In genomic region chr16:31546828-31547224, GRCm38 (mm10) we compare ENCODE assay signal across 11 mouse cellular contexts.
A peak's percentile ranks its signal among the peaks of the same experiment; 100 is the strongest.
DNase-seq lines count a peak whose midpoint lies in the region; ATAC-seq and TF ChIP-seq lines count a peak whose summit lies in the region.
"Had no signal": no experiment of that assay in that cellular context is flagged by ENCODE, and none has a peak within 500 bp of the region (broad histone marks: within the 10 kb centered on the region; RNA-seq: fewer than 3 reads in every experiment).

No protein-coding gene starts in this region.

- no peak for TF ChIP-seq EP300 in ES-Bruce4 (IDR thresholded peaks at IDR 0.05; ENCODE audit: insufficient read depth, low read depth, low read length)

- no peak overlapping the region for H3K4me3 ChIP-seq in ES-Bruce4 (ENCODE audit: low read depth, low read length)
- H3K4me3 ChIP-seq in forebrain, embryonic 14.5 days (ENCODE audit: low read depth, low read length), result no peak overlapping the region
- no peak overlapping the region for H3K4me3 ChIP-seq in midbrain, embryonic 11.5 days (ENCODE audit: low read depth, low read length)

- no peaks in the 10 kb centered on the region for H3K27me3 ChIP-seq in ES-Bruce4 (ENCODE audit: control insufficient read depth, insufficient read depth, low read length, poor library complexity, severe bottlenecking)
- no peaks in the 10 kb centered on the region for H3K27me3 ChIP-seq in forebrain, embryonic 14.5 days (replicated peaks; ENCODE audit: control insufficient read depth, insufficient read depth, low read length)
- H3K27me3 ChIP-seq in midbrain, embryonic 11.5 days (ENCODE audit: control insufficient read depth, insufficient read depth, low read length), result peaks cover 9% of the 10 kb centered on the region; the same call in 1 of the 2 replicates

- WGBS in forebrain, embryonic 14.5 days, result 0% methylated on average over 2 of the region's 2 CpGs
- 0% methylated on average over 2 of the region's 2 CpGs for WGBS in midbrain, embryonic 11.5 days

- peak; percentile 70 for ATAC-seq in forebrain, embryonic 14.5 days
- ATAC-seq in midbrain, embryonic 11.5 days (ENCODE audit: low FRiP score), result peak; percentile 50; the same call in 1 of the 2 replicates
- ATAC-seq in erythroblast, adult 5-6 weeks (replicated peaks; ENCODE audit: low FRiP score, poor library complexity, severe bottlenecking), result no peak

- no peaks in the 10 kb centered on the region for H3K36me3 ChIP-seq in ES-Bruce4 (ENCODE audit: control insufficient read depth, insufficient read depth, low read length, poor library complexity, severe bottlenecking)
- no peaks in the 10 kb centered on the region for H3K36me3 ChIP-seq in forebrain, embryonic 14.5 days (ENCODE audit: control insufficient read depth, insufficient read depth, low read length)
- no peaks in the 10 kb centered on the region for H3K36me3 ChIP-seq in midbrain, embryonic 11.5 days (ENCODE audit: control insufficient read depth, insufficient read depth, low read length)
- H3K36me3 ChIP-seq: heart, embryonic 13.5 days had no signal

- H3K27ac ChIP-seq in ES-Bruce4 (ENCODE audit: insufficient read depth, low read length), result peak overlapping the region; percentile 55; the same call in 1 of the 2 replicates
- peak overlapping the region; percentile 61; the same call in 1 of the 2 replicates for H3K27ac ChIP-seq in forebrain, embryonic 14.5 days (ENCODE audit: low read depth, low read length)
- H3K27ac ChIP-seq in midbrain, embryonic 11.5 days (ENCODE audit: low read depth, low read length), result peak overlapping the region; percentile 48; the same call in 1 of the 2 replicates
- H3K27ac ChIP-seq: heart, embryonic 13.5 days had no signal

- no peak for TF ChIP-seq POLR2A in ES-Bruce4 (IDR thresholded peaks at IDR 0.05; ENCODE audit: insufficient read depth, low read length)
- TF ChIP-seq POLR2A in brain, embryonic 14.5 days (IDR thresholded peaks at IDR 0.05; ENCODE audit: borderline replicate concordance, extremely low read depth, insufficient read depth, insufficient read length, poor library complexity, severe bottlenecking), result no peak

- peak; percentile 90 for DNase-seq in brain, embryonic 14.5 days (ENCODE audit: low read depth)
- peak; percentile 82 for DNase-seq in forebrain, embryonic 14.5 days (ENCODE audit: low spot score)
- peak; percentile 89 for DNase-seq in midbrain, embryonic 11.5 days (ENCODE audit: low spot score, missing footprints)
- no peak for DNase-seq in thymus, postnatal 25 days
- no peak for DNase-seq in kidney, postnatal 36 days
- no peak for DNase-seq in frontal cortex, postnatal 10 days (ENCODE audit: low spot score in 2 of 2)
- DNase-seq: lung, postnatal 36 days; right cerebral cortex, postnatal 14 days had no signal

- no peak for TF ChIP-seq CTCF in ES-Bruce4 (IDR thresholded peaks at IDR 0.05; ENCODE audit: low read depth, low read length)
- TF ChIP-seq CTCF in brain, embryonic 14.5 days (IDR thresholded peaks at IDR 0.05; ENCODE audit: borderline replicate concordance, extremely low read depth, insufficient read depth, insufficient read length), result no peak

- H3K9me3 ChIP-seq in ES-Bruce4 (replicated peaks; ENCODE audit: control insufficient read depth, insufficient read depth, low read length, poor library complexity, severe bottlenecking), result no peaks in the 10 kb centered on the region
- no peaks in the 10 kb centered on the region for H3K9me3 ChIP-seq in forebrain, embryonic 14.5 days (replicated peaks; ENCODE audit: control insufficient read depth, low read length)
- no peaks in the 10 kb centered on the region for H3K9me3 ChIP-seq in midbrain, embryonic 11.5 days (ENCODE audit: control insufficient read depth, low read length)
- H3K9me3 ChIP-seq: heart, embryonic 13.5 days had no signal

- H3K4me2 ChIP-seq in forebrain, embryonic 14.5 days (ENCODE audit: low read length), result no peak overlapping the region; the same call in 1 of the 2 replicates
- H3K4me2 ChIP-seq in midbrain, embryonic 11.5 days, result peak overlapping the region; percentile 15; the same call in 1 of the 2 replicates

- H3K4me1 ChIP-seq in ES-Bruce4 (ENCODE audit: control insufficient read depth, insufficient read depth, low read length), result peaks cover 4% of the 10 kb centered on the region
- H3K4me1 ChIP-seq in forebrain, embryonic 14.5 days (ENCODE audit: control insufficient read depth, insufficient read depth, low read length), result peaks cover 21% of the 10 kb centered on the region
- peaks cover 19% of the 10 kb centered on the region for H3K4me1 ChIP-seq in midbrain, embryonic 11.5 days (ENCODE audit: control insufficient read depth, insufficient read depth, low read length)

- no peak overlapping the region for H3K9ac ChIP-seq in ES-Bruce4 (ENCODE audit: low read depth, poor library complexity, severe bottlenecking)
- H3K9ac ChIP-seq in forebrain, embryonic 14.5 days (ENCODE audit: low read length), result no peak overlapping the region
- no peak overlapping the region for H3K9ac ChIP-seq in midbrain, embryonic 11.5 days (ENCODE audit: low read length)

Comparison
In these comparisons a context has a peak if more than half of its experiments do, and no peak if none do; other contexts are left out.
1. DNase-seq: peak in brain, embryonic 14.5 days (single experiment), forebrain, embryonic 14.5 days (single experiment) and midbrain, embryonic 11.5 days (single experiment); none in thymus, postnatal 25 days (single experiment), kidney, postnatal 36 days (0 of 2) and frontal cortex, postnatal 10 days (0 of 2).
2. Peak in every context shown above with its lines, with median percentiles within 50 percentile points of each other: H3K27ac ChIP-seq.